Comparison of ENCODE assay signal across 10 mouse cellular contexts in genomic region chr11:95617785-95618465, GRCm38 (mm10). TPM values are rescaled to one million over a fixed set of nuclear protein-coding genes. Genes with fewer than 3 reads are reported as not detected.
DNase-seq lines count a peak whose midpoint lies in the region; TF ChIP-seq lines count a peak whose summit lies in the region.
"Had no signal": no experiment of that assay in that cellular context is flagged by ENCODE, and none has a peak within 500 bp of the region (broad histone marks: within the 10 kb centered on the region; RNA-seq: fewer than 3 reads in every experiment).

No protein-coding gene starts in this region.

- no peak for TF ChIP-seq POLR2A in brain, embryonic 14.5 days (IDR thresholded peaks at IDR 0.05; ENCODE audit: borderline replicate concordance, extremely low read depth, insufficient read depth, insufficient read length, poor library complexity, severe bottlenecking)

- peak; percentile 52 for DNase-seq in layer of hippocampus, adult 11-12 months (ENCODE audit: low spot score)
- DNase-seq in layer of hippocampus, adult 9-10 months (ENCODE audit: low spot score), result no peak
- DNase-seq in brain, embryonic 14.5 days (ENCODE audit: low read depth), result peak; percentile 87
- DNase-seq in layer of hippocampus, adult 2 months (ENCODE audit: low spot score in 2 of 2), result peak; percentile 36 to 47
- peak; percentile 35 for DNase-seq in right cerebral cortex, postnatal 14 days
- no peak for DNase-seq in kidney, postnatal 14 days
- DNase-seq in T-cell, adult 2 months (ENCODE audit: low spot score), result no peak
- DNase-seq in embryo, embryonic 10 days (ENCODE audit: low spot score), result no peak
- DNase-seq: liver, embryonic 13.5 days had no signal

- H3K27ac ChIP-seq in layer of hippocampus, adult 2 months, result no peak overlapping the region
- H3K27ac ChIP-seq: liver, embryonic 13.5 days had no signal

- peak overlapping the region; percentile 23; the same call in 1 of the 2 replicates for H3K4me3 ChIP-seq in layer of hippocampus, adult 2 months
- H3K4me3 ChIP-seq: liver, embryonic 13.5 days had no signal

- no peak for TF ChIP-seq CTCF in brain, embryonic 14.5 days (IDR thresholded peaks at IDR 0.05; ENCODE audit: borderline replicate concordance, extremely low read depth, insufficient read depth, insufficient read length)
- no peak for TF ChIP-seq CTCF in layer of hippocampus, adult 2 months (conservative IDR thresholded peaks at IDR 0.05)

RNA-seq across cellular contexts. Expression of gene Ngfr, which starts 30.4 kb away (rescaled TPM):
- polyA plus RNA-seq in brain, embryonic 14.5 days (2012; rRNA removed), result 17.2 and 42.3 TPM in 2 replicates
- 1 to 10 TPM; 1.3 TPM for total RNA-seq in layer of hippocampus, adult 2 months (2021)
- total RNA-seq: MEL had no signal

RNA-seq across cellular contexts. Expression of gene Phb, which starts 48.8 kb away (rescaled TPM):
- 172 and 205 TPM in 2 replicates for polyA plus RNA-seq in brain, embryonic 14.5 days (2012; rRNA removed)
- total RNA-seq in layer of hippocampus, adult 2 months (2021), result 10 to 100 TPM; 96.3 to 97.5 TPM

Comparison
In these comparisons a context has a peak if more than half of its experiments do, and no peak if none do; other contexts are left out.
1. DNase-seq: peak in layer of hippocampus, adult 11-12 months (single experiment), brain, embryonic 14.5 days (single experiment), layer of hippocampus, adult 2 months (2 of 2) and right cerebral cortex, postnatal 14 days (single experiment); none in layer of hippocampus, adult 9-10 months (single experiment), kidney, postnatal 14 days (single experiment), T-cell, adult 2 months (single experiment) and embryo, embryonic 10 days (single experiment).